27 mouse cellular contexts compared by ENCODE assay signal in genomic region chr17:45294886-45295285, GRCm38 (mm10).
"Had no signal": no experiment of that assay in that cellular context is flagged by ENCODE, and none has a peak within 500 bp of the region (broad histone marks: within the 10 kb centered on the region; RNA-seq: fewer than 3 reads in every experiment).

No protein-coding gene starts in this region.

- H3K9ac ChIP-seq: embryonic facial prominence, embryonic 12.5 days; embryonic facial prominence, embryonic 13.5 days; embryonic facial prominence, embryonic 15.5 days; forebrain, embryonic 12.5 days; forebrain, embryonic 13.5 days; forebrain, embryonic 15.5 days; forebrain, postnatal 0 days had no signal

- ATAC-seq: forebrain, embryonic 13.5 days; forebrain, embryonic 14.5 days; forebrain, embryonic 15.5 days; forebrain, embryonic 16.5 days; forebrain, postnatal 0 days had no signal

- H3K36me3 ChIP-seq: embryonic facial prominence, embryonic 10.5 days; embryonic facial prominence, embryonic 12.5 days; embryonic facial prominence, embryonic 13.5 days; embryonic facial prominence, embryonic 15.5 days; forebrain, embryonic 10.5 days; forebrain, embryonic 12.5 days; forebrain, embryonic 15.5 days had no signal

- H3K27ac ChIP-seq: embryonic facial prominence, embryonic 10.5 days; embryonic facial prominence, embryonic 12.5 days; embryonic facial prominence, embryonic 13.5 days; embryonic facial prominence, embryonic 15.5 days; forebrain, embryonic 10.5 days; forebrain, embryonic 12.5 days; forebrain, embryonic 13.5 days; forebrain, embryonic 15.5 days; gastrocnemius, adult 2 months; heart, adult 2 months had no signal

- H3K27me3 ChIP-seq: embryonic facial prominence, embryonic 12.5 days; embryonic facial prominence, embryonic 13.5 days; embryonic facial prominence, embryonic 15.5 days; forebrain, embryonic 12.5 days; forebrain, embryonic 13.5 days; forebrain, embryonic 15.5 days had no signal

- H3K9me3 ChIP-seq: embryonic facial prominence, embryonic 12.5 days; embryonic facial prominence, embryonic 13.5 days; embryonic facial prominence, embryonic 15.5 days; forebrain, embryonic 12.5 days; forebrain, embryonic 15.5 days had no signal

- H3K4me1 ChIP-seq: forebrain, embryonic 13.5 days; forebrain, embryonic 15.5 days had no signal

- H3K4me3 ChIP-seq: embryonic facial prominence, embryonic 10.5 days; embryonic facial prominence, embryonic 12.5 days; embryonic facial prominence, embryonic 13.5 days; embryonic facial prominence, embryonic 15.5 days; erythroblast, embryonic 14.5 days; forebrain, embryonic 10.5 days; forebrain, embryonic 12.5 days; forebrain, embryonic 13.5 days; forebrain, embryonic 15.5 days; gastrocnemius, adult 2 months; heart, adult 2 months had no signal

- H3K4me2 ChIP-seq: embryonic facial prominence, embryonic 12.5 days; embryonic facial prominence, embryonic 13.5 days; embryonic facial prominence, embryonic 15.5 days; forebrain, embryonic 12.5 days; forebrain, embryonic 13.5 days; forebrain, embryonic 15.5 days had no signal

- DNase-seq: cerebellum, adult 8-10 months; cerebellum, adult 9-10 months; cerebellum, adult 9-11 months; cerebellum, postnatal 14 days; cerebellum, postnatal 25 days; cerebellum, postnatal 36 days; embryo, embryonic 11 days; forebrain, postnatal 0 days; gastrocnemius, adult 2 months; gastrocnemius, postnatal 10 days; gastrocnemius, postnatal 14 days; gastrocnemius, postnatal 25 days; gastrocnemius, postnatal 36 days; heart, adult 11 months; heart, adult 18-20 months; heart, adult 2 months had no signal
